Mouse (Mus musculus): ENCODE results near the gene Ccdc88a. TPM values are rescaled to one million over a fixed set of nuclear protein-coding genes. Genes with fewer than 3 reads are reported as not detected.

Ccdc88a gene
- total and polyA plus RNA-seq, 3 experiments: 1.00 to 9.0 (median 5.5) TPM

GRCm38 (mm10) chr11:29512818-29513535 is 139.5 kb downstream of the Ccdc88a start:
- H3K36me3 ChIP-seq (ENCODE audit: control insufficient read depth, insufficient read depth, low read length): peaks cover 3% of the 10 kb centered on the region
- 88% methylated on average over 4 of the region's 4 CpGs for WGBS
- DNase-seq: no peak
- H3K27ac ChIP-seq: no peak overlapping the region
- H3K4me3 ChIP-seq: no peak overlapping the region
- no peak overlapping the region for H3K9ac ChIP-seq (ENCODE audit: low read depth, low read length)
- TF ChIP-seq CTCF (IDR thresholded peaks at IDR 0.05) (0 out of 2 replicates have a peak, but pooled peaks have one; percentile 9), POLR2A (IDR thresholded peaks at IDR 0.05; ENCODE audit: insufficient read depth, low read depth, low read length) (no peak)
- intact Hi-C loops (cut with DNase I): loop anchor here (10.0 kb wide), 1 partner anchor 338 kb away; the partner anchor contains the start of gene Ppp4r3b
- peaks cover 1% of the 10 kb centered on the region; the same call in 1 of the 2 replicates for H3K4me1 ChIP-seq (ENCODE audit: control insufficient read depth, insufficient read depth, low read length)
- H3K79me2 ChIP-seq (replicated peaks; ENCODE audit: control insufficient read depth, insufficient read depth, low read length): no peaks in the 10 kb centered on the region
- no peaks in the 10 kb centered on the region for H3K27me3 ChIP-seq (ENCODE audit: control insufficient read depth, insufficient read depth, low read length)

GRCm38 (mm10) chr11:29514325-29514681 is 140.8 kb downstream of the Ccdc88a start:
- no peaks in the 10 kb centered on the region for H3K27me3 ChIP-seq (ENCODE audit: control insufficient read depth, insufficient read depth, low read length)
- peak overlapping the region; percentile 64 for H3K4me3 ChIP-seq
- H3K27ac ChIP-seq: peak overlapping the region; percentile 72
- no peak for TF ChIP-seq POLR2A (IDR thresholded peaks at IDR 0.05; ENCODE audit: insufficient read depth, low read depth, low read length)
- TF ChIP-seq EP300 (IDR thresholded peaks at IDR 0.05; ENCODE audit: insufficient read depth, low read depth, low read length): no peak
- no peak for TF ChIP-seq CTCF (IDR thresholded peaks at IDR 0.05)
- WGBS: 21% methylated on average over 10 of the region's 10 CpGs
- no peak for DNase-seq
- H3K4me1 ChIP-seq (ENCODE audit: control insufficient read depth, insufficient read depth, low read length): peaks cover 1% of the 10 kb centered on the region; the same call in 1 of the 2 replicates
- H3K36me3 ChIP-seq (ENCODE audit: control insufficient read depth, insufficient read depth, low read length): peaks cover 3% of the 10 kb centered on the region
- H3K9ac ChIP-seq (ENCODE audit: low read depth, low read length): peak overlapping the region; percentile 82
- H3K79me2 ChIP-seq (replicated peaks; ENCODE audit: control insufficient read depth, insufficient read depth, low read length): no peaks in the 10 kb centered on the region
- intact Hi-C loops (cut with DNase I): loop anchor here (10.0 kb wide), 1 partner anchor 340 kb away; the partner anchor contains the start of gene Ppp4r3b

DNA sequence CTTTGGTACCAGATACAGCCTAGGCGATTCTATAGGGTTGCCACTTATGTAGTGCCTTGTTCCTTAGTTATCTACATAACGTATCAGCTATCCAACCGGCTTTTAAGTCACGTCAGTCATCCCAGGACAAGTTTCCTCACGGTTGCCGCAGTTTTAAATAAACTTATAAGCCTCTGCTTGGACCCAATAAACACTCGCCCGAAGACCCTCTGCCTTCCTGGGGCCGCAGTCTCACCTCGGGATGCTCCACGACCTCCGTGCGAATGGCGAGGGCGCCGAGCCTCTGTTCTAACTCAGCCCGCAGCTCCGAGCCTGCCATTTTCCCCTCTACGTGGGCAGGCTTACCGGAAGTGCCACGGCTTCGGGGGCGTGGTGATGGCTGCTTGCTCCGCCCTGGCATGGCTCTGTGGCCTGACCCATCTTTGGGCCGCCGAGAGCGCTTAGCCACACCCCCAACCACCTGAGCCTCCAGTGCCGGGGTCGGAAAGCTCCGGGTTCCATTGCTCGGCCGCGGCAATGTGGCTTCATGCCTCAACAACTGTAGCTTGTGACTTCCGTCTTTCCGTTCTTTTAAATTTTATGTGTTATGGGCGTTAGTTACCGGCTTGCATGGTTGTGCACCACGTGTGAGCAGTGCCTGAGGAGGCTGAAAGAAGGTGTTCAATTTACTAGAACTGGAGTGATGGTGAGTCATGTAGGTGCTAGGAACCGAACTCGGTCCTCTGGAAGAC is 141.4 kb downstream of the Ccdc88a start, which contains the start of gene Prorsd1:
Gene Prorsd1 (minus strand): TSS at position 352 of the 731 bp plus-strand sequence.
- no peaks in the 10 kb centered on the region for H3K79me2 ChIP-seq (replicated peaks; ENCODE audit: control insufficient read depth, insufficient read depth, low read length)
- peaks cover 1% of the 10 kb centered on the region; the same call in 1 of the 2 replicates for H3K4me1 ChIP-seq (ENCODE audit: control insufficient read depth, insufficient read depth, low read length)
- peak; percentile 91 to 93 for DNase-seq
- peak within 1 kb of the TSS; percentile 82 for H3K9ac ChIP-seq (ENCODE audit: low read depth, low read length)
- peak within 1 kb of the TSS; percentile 64 for H3K4me3 ChIP-seq
- peaks cover 3% of the 10 kb centered on the region for H3K36me3 ChIP-seq (ENCODE audit: control insufficient read depth, insufficient read depth, low read length)
- TF ChIP-seq EP300 (IDR thresholded peaks at IDR 0.05; ENCODE audit: insufficient read depth, low read depth, low read length) (0 out of 2 replicates have a peak, but pooled peaks have one; percentile 10), CTCF (IDR thresholded peaks at IDR 0.05) (no peak), POLR2A (IDR thresholded peaks at IDR 0.05; ENCODE audit: insufficient read depth, low read depth, low read length) (peak; percentile 92)
- WGBS: 3% methylated on average over 40 of the region's 40 CpGs
- H3K27ac ChIP-seq: peak within 1 kb of the TSS; percentile 72
- intact Hi-C loops (cut with DNase I): loop anchor here (10.0 kb wide), 1 partner anchor 340 kb away; the partner anchor contains the start of gene Ppp4r3b
- H3K27me3 ChIP-seq (ENCODE audit: control insufficient read depth, insufficient read depth, low read length): no peaks in the 10 kb centered on the region

DNA sequence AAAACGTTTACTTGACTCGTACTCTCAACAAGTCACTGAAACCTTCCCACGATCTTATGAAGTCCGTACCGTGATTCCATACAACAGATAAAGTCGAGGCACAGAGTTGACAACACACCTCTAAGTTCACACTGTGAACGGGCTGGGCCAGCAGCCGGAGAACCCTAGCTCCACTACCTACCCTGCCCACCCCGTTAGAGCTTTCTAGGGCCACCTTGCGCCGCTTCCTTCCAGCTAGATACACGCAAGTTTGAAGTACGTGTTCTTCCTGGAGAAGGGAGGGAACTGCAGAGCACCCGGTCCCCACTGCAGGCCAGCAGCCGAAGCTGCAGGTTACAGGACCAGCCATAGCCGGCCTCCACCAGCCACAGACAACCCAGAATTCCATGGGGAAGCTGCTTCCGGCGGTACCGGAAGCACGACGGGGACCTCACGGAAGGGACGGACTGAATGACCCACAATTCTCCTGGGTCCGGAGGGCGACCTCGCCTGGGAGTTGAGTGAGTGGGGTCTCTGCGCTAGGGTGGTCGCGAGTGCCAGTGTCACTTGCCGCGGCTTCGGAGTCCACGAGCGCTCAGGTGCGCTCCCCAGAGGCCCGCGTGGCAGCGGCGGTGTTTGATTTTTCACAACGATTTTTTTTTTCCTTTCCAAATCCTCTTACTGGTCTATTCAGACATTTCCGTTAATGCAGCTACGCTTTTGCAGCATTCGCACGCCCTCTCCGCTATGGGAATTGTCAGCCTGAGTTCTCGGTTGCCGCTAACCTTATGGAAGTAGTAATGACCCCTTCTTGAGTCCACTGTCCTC is 152.7 kb downstream of the Ccdc88a start, which contains the start of gene Mtif2:
Gene Mtif2 (plus strand): TSS at position 421 of the 807 bp plus-strand sequence.
- H3K79me2 ChIP-seq (replicated peaks; ENCODE audit: control insufficient read depth, insufficient read depth, low read length): no peaks in the 10 kb centered on the region
- TF ChIP-seq POLR2A (IDR thresholded peaks at IDR 0.05; ENCODE audit: insufficient read depth, low read depth, low read length): peak; percentile 95
- peak; percentile 34; the same call in 1 of the 2 replicates for TF ChIP-seq EP300 (IDR thresholded peaks at IDR 0.05; ENCODE audit: insufficient read depth, low read depth, low read length)
- peak; percentile 35 for TF ChIP-seq CTCF (IDR thresholded peaks at IDR 0.05)
- DNase-seq: peak; percentile 80 to 85
- intact Hi-C loops (cut with DNase I): loop anchor here (5.0 kb wide), 2 partner anchors 154 to 259 kb away; partner anchors contain the start of gene Ccdc88a
- peak within 1 kb of the TSS; percentile 88 for H3K27ac ChIP-seq
- H3K4me1 ChIP-seq (ENCODE audit: control insufficient read depth, insufficient read depth, low read length): peaks cover 1% of the 10 kb centered on the region; the same call in 1 of the 2 replicates
- H3K27me3 ChIP-seq (ENCODE audit: control insufficient read depth, insufficient read depth, low read length): no peaks in the 10 kb centered on the region
- H3K9ac ChIP-seq (ENCODE audit: low read depth, low read length): peak within 1 kb of the TSS; percentile 92
- peak within 1 kb of the TSS; percentile 94 for H3K4me3 ChIP-seq
- peaks cover 7% of the 10 kb centered on the region for H3K36me3 ChIP-seq (ENCODE audit: control insufficient read depth, insufficient read depth, low read length)
- 2% methylated on average over 47 of the region's 47 CpGs for WGBS

- no peak for DNase-seq
- Histone ChIP-seq H3K79me2 (replicated peaks; ENCODE audit: control insufficient read depth, insufficient read depth, low read length) (no peaks in the 10 kb centered on the region), H3K4me3 (no peak overlapping the region), H3K4me1 (ENCODE audit: control insufficient read depth, insufficient read depth, low read length) (no peaks in the 10 kb centered on the region), H3K9ac (ENCODE audit: low read depth, low read length) (no peak overlapping the region), H3K36me3 (ENCODE audit: control insufficient read depth, insufficient read depth, low read length) (peaks cover 6% of the 10 kb centered on the region), H3K27ac (no peak overlapping the region), H3K27me3 (ENCODE audit: control insufficient read depth, insufficient read depth, low read length) (no peaks in the 10 kb centered on the region)
- intact Hi-C loops (cut with DNase I): loop anchor here (5.0 kb wide), 1 partner anchor 654 kb away; no protein-coding TSS in a partner anchor
- no peak for TF ChIP-seq EP300 (IDR thresholded peaks at IDR 0.05; ENCODE audit: insufficient read depth, low read depth, low read length)
- no peak for TF ChIP-seq CTCF (IDR thresholded peaks at IDR 0.05)
- TF ChIP-seq POLR2A (IDR thresholded peaks at IDR 0.05; ENCODE audit: insufficient read depth, low read depth, low read length): no peak
- 100% methylated on average over 1 of the region's 1 CpGs for WGBS
Measured at GRCm38 (mm10) chr11:29538201-29538600, 164.7 kb downstream of the Ccdc88a start.
